Mouse (Mus musculus) neural tube, embryonic 14.5 days (tissue): ENCODE results near the gene Tppp. TPM values are rescaled to one million over a fixed set of nuclear protein-coding genes. Genes with fewer than 3 reads are reported as not detected.
"Not testable (repeated sequence)": the region's sequence is repeated elsewhere in the genome, so short reads cannot be mapped to it uniquely, and the experiment has no call there.

Experiments
- ATAC-seq: fragments of 200-750 bp; cut with Nextera tagmentation; 2 replicates; pipeline ENCODE4 v1.8.0; 2017; ENCODE audit warnings: low read depth, mild to moderate bottlenecking, moderate TSS enrichment, moderate library complexity
- H3K27ac ChIP-seq: fragments of 300-500 bp; sonication (generic); 2 replicates; pipeline ENCODE4 v1.5.1; 2014; ENCODE audit warnings: low read depth, mild to moderate bottlenecking, control low read depth, low read length, moderate library complexity, mixed read lengths
- H3K27me3 ChIP-seq: fragments of 300-500 bp; sonication (generic); 2 replicates; pipeline ENCODE4 v1.6.1; 2014; ENCODE audit warnings: low read length; ENCODE audit not compliant: control insufficient read depth, insufficient read depth
- H3K36me3 ChIP-seq: fragments of 300-500 bp; sonication (generic); 2 replicates; pipeline ENCODE4 v1.6.1; 2014; ENCODE audit warnings: low read length, mixed read lengths; ENCODE audit not compliant: control insufficient read depth, insufficient read depth
- H3K4me1 ChIP-seq: fragments of 300-500 bp; sonication (generic); 2 replicates; pipeline ENCODE4 v1.6.1; 2014; ENCODE audit warnings: low read length; ENCODE audit not compliant: control insufficient read depth, insufficient read depth
- H3K4me2 ChIP-seq: fragments of 300-500 bp; sonication (generic); 2 replicates; pipeline ENCODE4 v1.6.1; 2014; ENCODE audit warnings: mild to moderate bottlenecking, low read depth, low read length, control low read depth
- H3K4me3 ChIP-seq: fragments of 300-500 bp; sonication (generic); 2 replicates; pipeline ENCODE4 v1.5.1; 2014; ENCODE audit warnings: low read depth, low read length, control low read depth, mixed read lengths
- H3K9ac ChIP-seq: fragments of 300-500 bp; sonication (generic); replicated peaks from 2 replicates; pipeline ENCODE4 v1.6.1; 2014; ENCODE audit warnings: low read depth, mild to moderate bottlenecking, control low read depth, low read length, mixed read lengths
- H3K9me3 ChIP-seq: fragments of 300-500 bp; sonication (generic); 2 replicates; pipeline ENCODE4 v1.6.1; 2016; ENCODE audit warnings: low read length; ENCODE audit not compliant: control insufficient read depth
- WGBS: fragments of 180-500 bp; shearing (Covaris S2); extraction: QIAGEN DNeasy Blood & Tissue Kit; methylation state at CpG from one replicate; pipeline ENCODE4 v1.1.7; 2014; 5-methylcytosine and 5-hydroxymethylcytosine counted together
- polyA plus RNA-seq: library from polyadenylated mRNA; unstranded; fragments of >200 nt; fragmentation: Nextera tagmentation; extraction: Ambion mirVana; gene quantifications from 2 replicates; pipeline ENCODE4 v1.2.1, GENCODE M21; 2014

Tppp gene
- polyA plus RNA-seq, 1 experiment from 2014 or later: 13.3 TPM

DNA sequence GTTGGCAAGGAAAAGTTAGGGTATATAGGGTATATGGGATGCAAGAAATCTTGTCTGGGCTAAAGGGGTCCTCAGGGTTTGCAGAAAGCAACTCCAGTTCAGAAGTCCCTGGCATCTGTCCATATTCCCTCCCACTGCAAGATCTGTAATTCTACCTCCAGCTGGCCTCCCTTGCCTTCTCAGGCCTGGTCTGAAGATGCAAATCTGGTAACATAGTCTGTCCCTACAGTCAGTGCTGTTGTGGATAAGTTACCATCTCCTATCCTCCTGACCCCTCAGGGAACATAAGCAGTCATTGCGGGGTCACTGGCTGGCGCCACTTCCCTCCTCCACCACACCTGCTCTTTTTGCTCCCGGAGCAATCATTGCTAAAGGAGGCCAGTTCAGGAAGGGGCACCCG, 6.7 kb downstream of the Tppp start:
- 0 out of 2 replicates have a peak, but pooled peaks cover 3% of the 10 kb centered on the region for H3K4me1 ChIP-seq
- H3K9me3 ChIP-seq: no peaks in the 10 kb centered on the region
- H3K36me3 ChIP-seq: no peaks in the 10 kb centered on the region
- H3K4me3 ChIP-seq: no peak overlapping the region
- H3K9ac ChIP-seq: no peak overlapping the region
- H3K27me3 ChIP-seq: no peaks in the 10 kb centered on the region
- no peak for ATAC-seq
- no peak overlapping the region for H3K4me2 ChIP-seq
- 74% methylated on average over 4 of the region's 4 CpGs for WGBS
- no peak overlapping the region for H3K27ac ChIP-seq

DNA sequence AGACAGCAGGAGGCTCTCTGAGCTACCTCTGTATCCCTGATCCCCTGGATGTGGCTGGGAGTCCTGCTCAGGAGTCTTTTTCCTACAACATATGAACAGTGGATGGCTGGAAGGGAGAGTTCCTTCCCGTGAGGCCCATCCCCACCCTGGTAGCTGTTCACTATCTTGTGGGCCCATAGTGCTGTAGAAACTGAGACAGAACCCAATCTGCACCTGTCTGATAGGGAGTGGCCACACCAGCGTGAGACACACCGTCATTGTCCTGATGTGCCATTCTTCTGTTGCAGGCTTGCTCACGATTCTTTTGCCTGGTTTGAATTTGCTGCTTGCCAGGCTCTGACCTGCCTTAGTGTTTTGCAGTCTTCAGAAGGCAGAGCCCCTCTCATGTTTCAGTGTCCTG, 8.2 kb downstream of the Tppp start:
- Histone ChIP-seq H3K36me3 (no peaks in the 10 kb centered on the region), H3K9ac (no peak overlapping the region), H3K4me1 (no peaks in the 10 kb centered on the region), H3K9me3 (no peaks in the 10 kb centered on the region), H3K27me3 (no peaks in the 10 kb centered on the region), H3K4me2 (no peak overlapping the region), H3K27ac (no peak overlapping the region), H3K4me3 (no peak overlapping the region)
- 78% methylated on average over 4 of the region's 4 CpGs for WGBS
- no peak for ATAC-seq

DNA sequence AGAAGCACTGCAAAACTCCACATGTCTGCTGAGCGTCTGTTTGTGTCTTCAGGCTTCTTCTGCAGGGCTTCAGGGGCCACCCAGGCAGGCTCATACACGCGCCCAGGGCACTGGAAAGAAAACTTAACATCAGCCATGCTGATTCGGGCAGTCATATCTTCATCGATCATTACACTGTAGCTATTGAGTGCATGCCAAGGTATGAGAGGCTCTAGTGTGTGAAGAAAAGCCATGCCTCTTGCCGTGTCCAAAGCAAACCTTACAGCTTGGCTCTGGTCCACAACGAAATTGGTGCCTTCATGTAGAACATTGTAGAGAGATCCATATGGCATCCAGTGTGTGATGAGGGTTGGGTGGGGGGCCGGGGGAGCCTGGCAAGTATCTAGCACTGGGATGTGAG, 9.8 kb downstream of the Tppp start:
- not testable (repeated sequence) for H3K27me3 ChIP-seq, H3K4me1 ChIP-seq
- 90% methylated on average over 8 of the region's 8 CpGs for WGBS

DNA sequence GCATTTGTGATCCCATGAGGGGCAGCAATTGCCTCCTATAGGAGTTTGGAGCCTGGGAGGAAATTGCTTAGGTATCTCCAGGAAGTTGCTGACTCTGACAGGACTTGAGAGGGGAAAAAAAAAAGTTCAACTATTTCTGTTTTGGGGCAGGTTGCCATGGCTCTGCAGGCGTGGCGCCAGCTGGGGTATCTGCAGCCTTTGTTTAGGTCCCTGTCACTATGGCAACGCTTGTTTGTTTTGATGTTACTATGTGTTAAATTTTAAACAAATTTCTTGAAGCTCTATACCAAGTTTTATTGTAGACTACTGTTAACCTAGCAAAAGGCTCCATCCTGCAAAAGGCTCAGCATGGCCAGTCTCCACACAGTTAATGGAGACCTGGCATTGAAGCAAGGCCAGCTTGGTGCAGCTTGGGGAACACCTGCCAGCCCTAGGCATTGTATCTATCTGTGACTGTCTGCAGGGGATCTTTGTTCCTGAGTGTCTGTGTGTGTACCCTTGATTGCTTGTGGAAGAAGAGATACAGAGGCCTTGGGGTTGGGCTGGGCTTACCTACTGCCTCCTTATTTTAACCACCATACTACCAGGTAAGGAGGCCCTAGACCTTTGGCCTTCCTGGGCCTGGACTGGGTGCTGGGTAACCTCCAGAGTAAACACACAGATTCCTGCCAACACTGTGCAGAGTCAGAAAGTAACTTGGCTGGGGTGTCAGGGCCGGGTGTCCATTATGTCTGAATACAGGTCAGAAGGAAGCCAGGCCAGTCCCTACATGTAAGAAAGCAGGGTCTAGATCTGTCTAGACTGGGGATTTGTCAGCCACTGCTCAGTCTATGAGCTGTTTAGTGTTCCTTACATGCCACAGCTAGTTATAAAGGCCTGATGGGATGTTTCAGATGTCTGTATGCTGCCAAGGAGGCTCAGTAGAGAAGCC, 16.2 kb downstream of the Tppp start:
- peak; percentile 5; the same call in 1 of the 2 replicates for ATAC-seq

More for the DNA sequence above, 9.8 kb downstream of the Tppp start:
- not testable (repeated sequence) for H3K9ac ChIP-seq, ATAC-seq, H3K27ac ChIP-seq, H3K9me3 ChIP-seq, H3K4me3 ChIP-seq, H3K4me2 ChIP-seq, H3K36me3 ChIP-seq

DNA sequence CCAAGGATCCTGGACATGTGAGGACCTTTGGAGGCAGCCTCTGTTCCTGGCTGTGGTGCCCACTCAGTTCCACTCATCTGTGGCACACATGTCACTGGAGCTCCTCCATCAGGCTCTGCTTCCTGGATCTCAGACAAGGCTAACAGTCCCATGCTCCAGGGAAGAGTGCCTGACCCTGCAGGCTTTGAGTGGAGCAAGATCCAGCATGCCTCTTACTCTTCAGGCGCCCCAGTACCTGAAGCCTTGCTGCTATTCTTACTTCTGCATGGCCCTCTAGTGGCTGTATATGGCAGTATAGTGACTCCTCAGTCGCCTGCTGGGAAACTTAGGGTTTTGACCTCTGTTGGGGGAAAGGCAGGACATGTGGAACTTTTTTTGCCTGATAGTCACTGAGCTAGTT, 17.0 kb downstream of the Tppp start:
- H3K4me1 ChIP-seq: no peaks in the 10 kb centered on the region
- no peaks in the 10 kb centered on the region for H3K9me3 ChIP-seq
- 24% methylated on average over 2 of the region's 2 CpGs for WGBS
- no peak overlapping the region for H3K4me3 ChIP-seq
- no peak overlapping the region for H3K4me2 ChIP-seq
- H3K36me3 ChIP-seq: no peaks in the 10 kb centered on the region
- H3K9ac ChIP-seq: no peak overlapping the region
- H3K27me3 ChIP-seq: no peaks in the 10 kb centered on the region
- peak; percentile 75 for ATAC-seq
- no peak overlapping the region for H3K27ac ChIP-seq

More for the DNA sequence above, 16.2 kb downstream of the Tppp start:
- Histone ChIP-seq H3K4me2 (no peak overlapping the region), H3K4me1 (no peaks in the 10 kb centered on the region), H3K36me3 (no peaks in the 10 kb centered on the region), H3K9ac (no peak overlapping the region), H3K4me3 (no peak overlapping the region), H3K27ac (no peak overlapping the region), H3K27me3 (no peaks in the 10 kb centered on the region), H3K9me3 (no peaks in the 10 kb centered on the region)
- WGBS: 67% methylated on average over 4 of the region's 4 CpGs

DNA sequence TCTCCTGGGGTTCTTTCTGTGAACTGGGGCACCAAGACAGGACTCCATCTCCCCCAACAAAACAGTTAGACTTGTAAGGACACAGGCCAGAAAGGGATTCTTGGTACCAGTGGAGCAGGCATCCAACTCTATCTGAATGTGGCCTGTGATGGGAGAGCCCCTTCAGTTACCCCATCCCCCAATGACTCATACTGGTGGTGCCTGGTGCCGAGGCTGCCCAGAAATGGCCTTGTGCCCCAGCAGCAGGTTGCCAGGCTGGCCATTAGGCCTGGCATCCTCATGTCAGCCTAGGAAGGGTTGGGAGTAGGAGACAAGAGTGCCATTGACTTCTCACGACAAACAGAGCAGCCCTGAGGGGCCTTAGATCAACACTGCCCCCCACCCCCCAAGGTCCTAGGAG, 18.9 kb downstream of the Tppp start:
- H3K4me1 ChIP-seq: no peaks in the 10 kb centered on the region
- H3K27me3 ChIP-seq: no peaks in the 10 kb centered on the region
- H3K27ac ChIP-seq: no peak overlapping the region
- no peak overlapping the region for H3K4me3 ChIP-seq
- no peak for ATAC-seq
- no peaks in the 10 kb centered on the region; the same call in 1 of the 2 replicates for H3K36me3 ChIP-seq
- no peak overlapping the region for H3K9ac ChIP-seq
- WGBS: 71% methylated on average over 2 of the region's 2 CpGs
- H3K9me3 ChIP-seq: no peaks in the 10 kb centered on the region
- H3K4me2 ChIP-seq: no peak overlapping the region

DNA sequence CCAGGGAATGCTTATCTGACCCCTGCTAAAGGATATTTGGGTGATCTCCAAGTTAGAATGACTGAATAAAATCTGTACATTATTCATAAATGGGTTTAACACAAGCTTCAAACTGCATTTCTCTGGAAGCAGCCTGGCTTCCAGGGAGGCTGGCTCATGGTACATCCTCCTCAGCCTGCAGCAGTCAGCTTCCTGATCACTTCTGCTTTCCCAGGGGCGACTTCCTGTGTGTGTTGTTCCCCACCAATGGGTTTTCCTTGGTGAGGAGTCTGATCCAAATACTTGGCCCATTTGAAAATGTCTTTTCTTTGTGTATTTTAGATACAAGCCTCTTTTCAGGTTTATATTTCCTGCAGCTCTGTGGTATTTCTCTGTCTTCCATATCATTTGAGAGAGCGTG, 19.8 kb downstream of the Tppp start:
- Histone ChIP-seq H3K4me2 (no peak overlapping the region), H3K27ac (no peak overlapping the region), H3K9me3 (no peaks in the 10 kb centered on the region), H3K27me3 (no peaks in the 10 kb centered on the region), H3K4me1 (no peaks in the 10 kb centered on the region), H3K36me3 (no peaks in the 10 kb centered on the region; the same call in 1 of the 2 replicates), H3K4me3 (no peak overlapping the region), H3K9ac (no peak overlapping the region)
- 81% methylated on average over 2 of the region's 2 CpGs for WGBS
- no peak for ATAC-seq

DNA sequence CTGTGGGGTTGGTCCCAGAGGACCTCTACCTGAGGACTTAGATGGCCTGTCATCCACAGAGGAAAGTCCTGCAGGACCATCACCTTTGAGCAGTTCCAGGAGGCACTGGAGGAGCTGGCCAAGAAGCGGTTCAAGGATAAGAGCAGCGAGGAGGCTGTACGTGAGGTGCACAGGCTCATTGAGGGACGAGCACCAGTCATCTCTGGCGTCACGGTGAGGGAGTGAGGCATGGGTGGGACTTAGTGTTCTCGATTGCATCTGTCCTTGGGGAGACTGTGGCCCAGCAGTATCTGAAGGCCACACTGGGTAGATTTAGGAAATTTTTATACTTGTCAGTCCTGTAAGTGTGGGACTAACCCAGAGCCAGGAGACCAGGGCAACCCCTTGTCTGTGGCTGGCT, 21.5 kb downstream of the Tppp start:
- no peak for ATAC-seq

DNA sequence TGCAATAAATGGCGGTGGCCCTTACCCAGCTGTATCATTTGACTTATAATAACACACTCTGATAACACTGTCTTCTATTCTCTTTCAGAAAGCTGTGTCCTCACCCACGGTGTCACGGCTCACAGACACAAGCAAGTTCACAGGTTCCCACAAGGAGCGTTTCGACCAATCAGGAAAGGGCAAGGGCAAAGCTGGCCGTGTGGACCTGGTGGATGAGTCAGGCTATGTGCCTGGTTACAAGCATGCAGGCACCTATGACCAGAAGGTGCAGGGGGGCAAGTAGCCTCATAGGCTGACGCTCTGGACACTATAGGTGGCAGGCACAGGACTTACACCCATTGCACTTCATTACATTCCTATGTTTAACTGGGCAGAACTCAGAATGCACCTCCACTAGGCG, 21.9 kb downstream of the Tppp start:
- Histone ChIP-seq H3K27me3 (no peaks in the 10 kb centered on the region), H3K4me3 (no peak overlapping the region), H3K27ac (no peak overlapping the region), H3K9ac (no peak overlapping the region), H3K4me2 (no peak overlapping the region), H3K4me1 (no peaks in the 10 kb centered on the region), H3K9me3 (no peaks in the 10 kb centered on the region), H3K36me3 (no peaks in the 10 kb centered on the region; the same call in 1 of the 2 replicates)
- no peak for ATAC-seq
- WGBS: 85% methylated on average over 8 of the region's 8 CpGs

More for the DNA sequence above, 21.5 kb downstream of the Tppp start:
- no peak overlapping the region for H3K4me2 ChIP-seq
- H3K9me3 ChIP-seq: no peaks in the 10 kb centered on the region
- H3K4me3 ChIP-seq: no peak overlapping the region
- 92% methylated on average over 7 of the region's 7 CpGs for WGBS
- H3K27me3 ChIP-seq: no peaks in the 10 kb centered on the region
- H3K27ac ChIP-seq: no peak overlapping the region
- H3K36me3 ChIP-seq: no peaks in the 10 kb centered on the region; the same call in 1 of the 2 replicates
- H3K4me1 ChIP-seq: no peaks in the 10 kb centered on the region
- no peak overlapping the region for H3K9ac ChIP-seq
